Mouse (Mus musculus) adrenal gland, postnatal 36 days (tissue): ENCODE results near the gene Dbf4. TPM values are rescaled to one million over a fixed set of nuclear protein-coding genes. Genes with fewer than 3 reads are reported as not detected.

Experiments used
- DNase-seq, 2 experiments: peaks; one replicate each; pipeline ENCODE4 v3.0.0; 2021; ENCODE audit warnings: mixed read lengths in 1 of 2
- long read RNA-seq, 2 experiments: library from polyadenylated mRNA; stranded (forward); transcript quantifications; one replicate each; pipeline ENCODE4 v2.0.0; 2021; ENCODE audit warnings: borderline sequencing depth in 2 of 2
- total RNA-seq, 2 experiments: library from RNA; stranded (reverse); gene quantifications; 2 replicates each; pipeline ENCODE4 v1.2.3; 2021

Gene Dbf4
- total RNA-seq, result 1 to 10 TPM; 6.4 to 8.5 TPM
- long read RNA-seq, experiment 1, partial matches to known transcripts, result 1 of 3 reads
- long read RNA-seq, experiment 1, other reads (novel, unspliced or antisense), result 0 of 3 reads
- long read RNA-seq, experiment 2, result 0 reads

GRCm38 (mm10) chr5:8422157-8422931 lies at the start of gene Dbf4, which contains the start of gene Slc25a40:
TSS of gene Dbf4 (minus strand) at chr5:8422716.
TSS of gene Slc25a40 (plus strand) at chr5:8422850.
- DNase-seq, result peak; percentile 95 to 98

GRCm38 (mm10) chr5:8456561-8456960 lies 34.0 kb upstream of the Dbf4 start:
- peak; percentile 32 to 34 for DNase-seq

- no peak for DNase-seq
These were observed 33.0 kb upstream of the Dbf4 start for GRCm38 (mm10) chr5:8455565-8455964.

GRCm38 (mm10) chr5:8439095-8439494 lies 16.6 kb upstream of the Dbf4 start:
- no peak for DNase-seq

- DNase-seq, result no peak
These were observed 15.1 kb upstream of the Dbf4 start for GRCm38 (mm10) chr5:8437481-8438156.

GRCm38 (mm10) chr5:8425899-8426298 lies 3.4 kb upstream of the Dbf4 start:
- no peak for DNase-seq

GRCm38 (mm10) chr5:8424116-8424515 lies 1.6 kb upstream of the Dbf4 start:
- DNase-seq, result no peak

GRCm38 (mm10) chr5:8422932-8423928 lies 714 bp upstream of the Dbf4 start:
- no peak for DNase-seq

GRCm38 (mm10) chr5:8421424-8421823 lies 1.1 kb downstream of the Dbf4 start:
- DNase-seq, result no peak

- DNase-seq, result no peak
These were observed 5.1 kb downstream of the Dbf4 start for GRCm38 (mm10) chr5:8417443-8417842.

GRCm38 (mm10) chr5:8416683-8417413 lies 5.7 kb downstream of the Dbf4 start:
- DNase-seq, result no peak

GRCm38 (mm10) chr5:8408746-8409145 lies 13.8 kb downstream of the Dbf4 start:
- DNase-seq, result no peak

GRCm38 (mm10) chr5:8397587-8398249 lies 24.8 kb downstream of the Dbf4 start:
- DNase-seq, result no peak

- no peak for DNase-seq
These were observed 28.5 kb downstream of the Dbf4 start for GRCm38 (mm10) chr5:8393891-8394583.

- DNase-seq, result no peak
These were observed 48.1 kb downstream of the Dbf4 start for GRCm38 (mm10) chr5:8374297-8374906.

GRCm38 (mm10) chr5:8373415-8373814 lies 49.1 kb downstream of the Dbf4 start:
- no peak for DNase-seq

- no peak for DNase-seq
These were observed 53.7 kb downstream of the Dbf4 start for GRCm38 (mm10) chr5:8368781-8369180.

GRCm38 (mm10) chr5:8368328-8368692 lies 54.2 kb downstream of the Dbf4 start:
- no peak for DNase-seq

- peak; percentile 80 for DNase-seq
These were observed 54.7 kb downstream of the Dbf4 start, which contains the start of gene Adam22 for GRCm38 (mm10) chr5:8367614-8368327. TSS of gene Adam22 (minus strand) at chr5:8368160.
